Mouse (Mus musculus) cortical plate, adult 2 months (tissue): ENCODE measurements around the gene Per2.
A peak's percentile ranks its signal among the peaks of the same experiment; 100 is the strongest.

Experiments
- CTCF ChIP-seq: fragments of 200-500 bp; IDR thresholded peaks from 2 replicates; pipeline ENCODE4 v1.5.1; 2011; ENCODE audit warnings: mild to moderate bottlenecking, control low read depth, low read length; ENCODE audit not compliant: insufficient read depth; ENCODE audit errors: extremely low read depth
- POLR2A ChIP-seq: fragments of 200-500 bp; IDR thresholded peaks from 2 replicates; pipeline ENCODE4 v1.6.1; 2011; ENCODE audit warnings: mild to moderate bottlenecking, low read length, control low read depth; ENCODE audit not compliant: insufficient read depth; ENCODE audit errors: extremely low read depth

DNA sequence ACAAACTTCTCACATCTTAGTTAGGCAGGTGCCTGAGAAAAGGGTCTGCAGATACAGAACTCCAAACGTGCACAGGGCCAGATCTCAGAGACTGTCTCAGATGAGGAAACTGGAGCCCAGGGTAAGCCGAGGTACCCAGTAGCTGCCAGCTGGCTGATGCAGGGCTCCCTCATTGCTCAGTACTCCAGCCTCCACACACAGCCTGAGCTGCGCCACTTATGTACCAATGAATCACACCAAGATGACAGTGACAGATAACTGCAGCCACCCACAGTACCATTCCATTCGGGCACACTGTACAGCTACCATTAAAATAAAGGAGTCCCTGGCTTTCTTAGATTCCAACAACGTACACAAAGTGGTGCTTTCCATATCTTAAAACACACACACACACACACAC, 1.4 kb downstream of the Per2 start:
- peak; percentile 49; the same call in 1 of the 2 replicates for TF ChIP-seq POLR2A
- TF ChIP-seq CTCF, result no peak
